Mouse (Mus musculus): ENCODE results near the gene Snai3. TPM values are rescaled to one million over a fixed set of nuclear protein-coding genes. Genes with fewer than 3 reads are reported as not detected.

Gene Snai3
- total RNA-seq, 2 experiments from 2014 or later, result not detected

GRCm38 (mm10) chr8:122432443-122433268 is 27.9 kb downstream of the Snai3 start, which contains the start of gene Cyba:
Cyba (minus strand) TSS chr8:122432930.
- no peak for DNase-seq (ENCODE audit: extremely low spot score in 1 of 2, low spot score in 1 of 2)

DNA sequence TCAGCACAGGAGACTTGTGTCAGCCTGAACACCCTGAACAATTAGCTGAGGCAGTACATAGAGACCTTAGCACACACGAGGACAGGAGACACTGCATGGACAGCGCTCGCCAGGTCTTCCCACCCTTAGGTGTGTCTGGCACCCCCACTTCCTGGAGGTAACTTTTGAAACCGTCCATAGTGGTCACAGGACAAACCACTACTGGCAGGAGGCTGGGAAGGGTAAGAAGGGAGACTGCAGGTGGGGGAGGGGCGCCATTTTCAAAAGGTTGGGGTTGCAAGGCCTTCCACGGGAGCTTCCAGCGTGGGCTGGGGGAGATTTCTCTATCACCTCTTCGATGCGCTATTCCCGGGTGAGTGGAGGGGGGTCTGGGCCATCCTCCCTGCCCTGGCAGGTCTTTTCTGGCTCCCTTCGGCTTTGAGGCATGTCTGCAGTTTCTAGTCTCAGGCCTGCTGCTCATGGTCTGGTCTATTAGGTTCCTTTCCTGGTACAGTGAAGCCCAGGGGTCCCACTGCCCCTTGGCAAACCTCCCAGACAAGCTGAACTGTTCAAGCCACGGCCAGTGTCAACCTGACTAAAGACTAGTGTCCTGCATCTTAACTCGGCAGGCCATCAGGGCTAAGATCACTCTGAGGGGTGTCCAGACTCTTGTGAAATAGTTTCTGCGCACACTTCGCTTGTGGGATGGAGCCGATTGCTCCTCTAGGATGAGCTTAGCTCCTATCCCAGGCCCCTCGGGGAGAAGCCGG is 28.7 kb downstream of the Snai3 start:
- no peak for DNase-seq (ENCODE audit: extremely low spot score in 1 of 2, low spot score in 1 of 2)

DNA sequence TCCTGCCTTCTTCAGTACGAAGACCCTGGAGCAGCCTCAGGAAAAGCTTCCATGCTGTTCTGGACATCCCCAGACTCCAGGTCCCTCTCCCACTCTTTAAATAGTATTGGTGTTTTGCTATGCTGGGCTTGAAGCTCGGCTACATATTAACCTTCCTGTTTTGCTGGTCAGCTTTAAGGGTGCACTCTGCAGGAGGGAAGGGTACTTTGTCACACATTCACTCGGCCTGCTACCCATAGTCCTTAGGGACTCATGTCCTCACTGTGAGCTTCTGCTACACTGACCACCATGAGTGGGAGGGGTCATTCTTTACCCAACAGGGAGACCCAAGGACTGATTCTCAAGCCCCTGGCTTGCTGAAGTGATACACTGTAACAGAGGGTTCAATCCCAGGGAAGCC is 29.9 kb downstream of the Snai3 start:
- no peak for DNase-seq (ENCODE audit: extremely low spot score in 1 of 2, low spot score in 1 of 2)

DNA sequence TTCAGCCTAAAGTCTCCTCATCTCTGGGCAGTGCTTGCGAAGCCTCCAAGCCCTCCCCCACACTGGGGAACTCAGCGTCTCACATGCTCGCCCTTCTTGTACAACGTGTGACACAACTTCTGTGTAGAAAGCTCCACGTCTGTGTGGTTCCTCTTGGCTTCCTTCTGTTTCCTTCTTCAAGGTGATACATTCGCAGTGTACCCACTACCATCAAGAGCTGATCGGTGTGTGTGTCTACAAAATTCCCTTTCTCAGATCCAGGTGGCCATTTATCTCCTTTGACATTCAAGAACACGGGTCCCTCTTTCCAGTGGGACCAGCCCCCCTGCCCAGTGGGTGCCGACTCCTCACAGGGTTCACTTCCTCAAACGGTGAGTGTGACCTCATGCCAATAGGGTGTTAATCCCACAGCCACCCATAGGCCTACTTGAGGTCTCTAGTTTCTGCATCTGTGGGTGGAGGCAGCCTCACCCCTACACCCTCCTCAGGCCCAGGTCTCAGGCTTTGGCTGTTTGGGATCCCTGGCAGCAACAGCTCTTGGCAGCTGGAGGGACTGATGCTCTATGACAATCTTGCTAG is 30.4 kb downstream of the Snai3 start:
- DNase-seq (ENCODE audit: extremely low spot score in 1 of 2, low spot score in 1 of 2), result no peak

DNA sequence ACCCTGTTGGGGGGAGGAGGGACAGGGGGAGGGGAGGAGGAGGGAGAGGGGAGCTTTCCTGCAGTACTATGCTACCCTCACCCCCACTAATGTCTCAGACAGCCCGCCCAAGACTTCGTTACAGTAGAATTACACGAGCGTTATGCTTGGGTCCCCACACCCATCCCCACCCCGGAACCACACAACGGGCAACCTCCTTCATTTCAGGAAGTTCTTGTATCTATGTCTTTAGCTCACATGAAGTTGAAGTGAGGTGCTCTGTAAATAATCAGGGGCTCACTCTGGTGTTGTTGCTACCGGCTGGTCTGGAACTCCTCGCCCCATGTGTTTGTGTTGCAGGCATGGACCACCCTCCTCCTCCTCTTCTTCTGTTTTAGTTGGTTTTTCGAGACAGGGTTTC is 32.4 kb downstream of the Snai3 start:
- DNase-seq (ENCODE audit: extremely low spot score in 1 of 2, low spot score in 1 of 2), result no peak

DNA sequence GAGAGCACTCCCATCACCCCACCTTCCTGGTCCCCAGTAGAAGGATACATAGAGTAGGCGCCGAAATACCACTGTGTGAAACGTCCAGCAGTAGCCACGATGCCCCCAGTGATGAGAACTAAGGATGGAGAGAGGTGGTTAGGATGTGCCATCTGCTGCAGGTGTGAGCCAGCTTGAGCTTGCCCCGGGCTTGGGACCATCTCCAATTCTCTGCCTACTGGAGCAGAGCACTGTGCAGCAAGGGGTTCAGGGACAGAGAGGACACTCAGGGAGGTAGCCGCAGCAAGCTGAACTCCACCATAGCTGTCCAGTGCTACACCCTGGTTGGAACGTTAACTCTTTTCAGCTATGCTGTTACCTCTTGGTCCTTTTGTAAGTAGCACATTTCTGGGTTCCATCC is 32.9 kb downstream of the Snai3 start:
- no peak for DNase-seq (ENCODE audit: extremely low spot score in 1 of 2, low spot score in 1 of 2)

DNA sequence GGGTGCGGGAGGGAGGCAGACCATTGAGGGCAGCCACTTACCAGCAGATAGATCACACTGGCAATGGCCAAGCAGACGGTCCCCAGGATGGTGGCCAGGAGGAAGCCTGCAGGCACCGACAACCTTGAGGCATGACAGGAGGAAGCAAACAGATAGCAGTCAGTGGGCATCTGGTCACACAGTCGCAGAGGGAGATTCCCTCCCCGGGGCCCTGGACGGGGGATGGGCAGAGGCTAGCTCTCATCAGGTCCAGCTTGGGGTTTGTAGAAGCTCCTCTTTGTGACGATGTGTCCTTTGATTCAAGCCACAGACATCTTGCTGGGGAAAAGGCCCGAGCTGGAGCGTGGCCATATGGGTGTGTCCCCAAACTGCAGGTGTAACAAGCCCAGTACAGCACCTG is 34.4 kb downstream of the Snai3 start:
- no peak for DNase-seq (ENCODE audit: extremely low spot score in 1 of 2, low spot score in 1 of 2)

DNA sequence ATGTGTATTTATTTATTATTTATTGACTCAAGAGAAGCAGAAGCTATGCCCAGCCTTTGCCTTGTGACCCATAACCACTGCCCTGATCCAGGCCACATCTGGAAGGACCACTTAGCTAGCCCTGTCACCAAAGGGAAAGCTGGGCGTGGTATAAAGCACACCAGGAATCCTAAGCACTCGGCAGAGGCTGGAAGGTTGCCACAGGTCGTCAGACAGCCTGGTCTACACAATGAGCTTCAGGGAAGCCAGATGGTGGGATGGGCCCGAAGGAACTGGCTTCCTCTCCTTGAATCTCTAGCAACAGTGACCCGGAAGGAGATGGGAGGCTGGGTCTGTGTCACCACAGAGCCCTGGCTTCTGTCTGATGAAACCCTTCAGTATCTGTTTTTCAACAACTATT is 36.9 kb downstream of the Snai3 start:
- no peak for DNase-seq (ENCODE audit: extremely low spot score in 1 of 2, low spot score in 1 of 2)

GRCm38 (mm10) chr8:122423217-122423616 is 37.3 kb downstream of the Snai3 start:
- DNase-seq (ENCODE audit: extremely low spot score in 1 of 2, low spot score in 1 of 2), result no peak

GRCm38 (mm10) chr8:122421376-122422070 is 39.0 kb downstream of the Snai3 start, which contains the start of gene Il17c:
Il17c (plus strand) TSS chr8:122422020.
- no peak for DNase-seq (ENCODE audit: extremely low spot score in 1 of 2, low spot score in 1 of 2)

- DNase-seq (ENCODE audit: extremely low spot score in 1 of 2, low spot score in 1 of 2), result peak in 1 of 2 experiments; percentile 20
Measured at GRCm38 (mm10) chr8:122419881-122420555, 40.5 kb downstream of the Snai3 start.

DNA sequence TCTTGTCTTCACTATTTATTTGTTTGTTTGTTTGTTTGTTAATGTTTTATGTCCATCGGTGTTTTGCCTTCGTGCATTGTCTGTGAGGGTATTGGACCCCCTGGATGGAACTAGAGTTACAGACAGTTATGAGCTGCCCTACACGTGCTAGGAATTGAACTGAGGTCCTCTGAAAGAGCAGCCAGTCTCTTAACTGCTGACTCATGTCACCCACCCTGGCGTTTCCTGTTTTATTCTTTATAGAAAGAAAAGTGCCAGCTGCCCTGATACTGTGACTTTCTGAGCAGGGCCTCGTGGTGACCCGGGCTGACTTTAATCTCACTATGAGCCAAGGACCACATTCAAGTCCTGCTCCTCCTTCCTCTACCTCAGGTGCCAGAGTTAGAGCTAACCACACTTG is 45.0 kb downstream of the Snai3 start:
- no peak for DNase-seq (ENCODE audit: extremely low spot score in 1 of 2, low spot score in 1 of 2)

DNA sequence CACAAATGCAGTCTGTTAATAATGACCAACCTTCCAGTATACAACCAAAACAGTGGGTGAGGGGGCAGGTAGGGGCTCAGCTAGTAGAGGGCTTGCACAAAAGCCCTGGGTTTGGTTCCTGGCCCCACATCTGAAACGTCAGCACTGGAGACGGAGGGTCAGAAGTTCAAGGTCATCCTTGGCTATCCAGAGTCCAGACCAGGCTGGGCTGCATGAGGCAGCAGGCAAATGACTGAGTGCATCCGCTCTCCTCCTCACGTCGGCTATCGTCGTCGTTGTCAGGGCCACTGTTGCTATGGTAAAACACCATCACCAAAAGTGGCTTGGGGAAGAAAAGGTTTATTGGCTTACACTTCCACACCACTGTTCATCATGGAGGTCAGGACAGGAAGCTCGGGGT is 46.2 kb downstream of the Snai3 start:
- DNase-seq (ENCODE audit: extremely low spot score in 1 of 2, low spot score in 1 of 2), result no peak

GRCm38 (mm10) chr8:122407678-122408077 is 52.9 kb downstream of the Snai3 start:
- no peak for DNase-seq (ENCODE audit: extremely low spot score in 1 of 2, low spot score in 1 of 2)

DNA sequence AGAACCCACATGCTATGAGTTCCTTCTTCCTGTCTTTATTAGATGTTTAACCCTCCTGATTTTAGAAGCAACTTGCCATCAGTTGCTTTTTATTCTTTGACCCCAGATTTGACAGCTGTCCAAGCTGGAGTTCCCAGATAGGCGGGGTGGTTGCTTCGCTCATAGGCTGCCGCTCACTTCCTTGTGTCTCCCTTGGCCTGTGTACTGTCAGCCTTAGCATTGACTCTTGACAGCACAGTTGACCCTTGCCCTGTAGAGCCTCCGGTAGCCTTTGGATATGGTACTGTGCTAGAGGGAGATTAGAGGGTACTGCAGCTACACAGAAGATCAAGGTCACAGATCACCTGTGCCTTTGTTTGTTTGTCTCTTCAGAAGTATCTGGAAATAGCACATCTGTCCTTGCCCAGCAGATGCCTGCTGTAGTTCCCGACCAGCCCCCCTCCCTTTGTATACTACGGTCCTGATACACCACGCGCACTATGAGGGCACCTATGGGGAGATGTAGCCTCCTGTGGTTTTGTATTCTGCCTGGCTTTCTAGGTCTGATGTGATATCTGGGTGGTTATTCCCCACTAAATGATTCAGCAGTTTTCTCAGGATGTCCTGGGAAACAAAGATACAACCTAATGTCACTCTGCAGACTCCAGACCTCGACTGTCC is 55.3 kb downstream of the Snai3 start:
- no peak for DNase-seq (ENCODE audit: extremely low spot score in 1 of 2, low spot score in 1 of 2)

Small RNA genes within 50 kb of the gene (microRNA-seq; reads per million reads assigned to microRNA genes)
- gene Gm24366, result 0 reads per million in 2 experiments

Other genes with a start within 250 kb of the Snai3 start
- 10 to 100 TPM; 37.8 to 43.4 TPM for gene Zfpm1, start 178.6 kb downstream of the Snai3 start, total RNA-seq (2021)
- gene Trhr2, start 100.0 kb downstream of the Snai3 start, total RNA-seq (2021), result under 1 TPM; 0.79 to 0.92 TPM
- 10 to 100 TPM; 32.8 to 38.5 TPM for gene Zc3h18, start 84.1 kb downstream of the Snai3 start, total RNA-seq (2021)
- gene Il17c, start 38.7 kb downstream of the Snai3 start, total RNA-seq (2021), result not detected
- 10 to 100 TPM in 1 of 2 experiments, 1 to 10 TPM in 1; 8.9 to 10.3 TPM for gene Cyba, start 27.8 kb downstream of the Snai3 start, total RNA-seq (2021)
- 10 to 100 TPM; 23.1 to 25.2 TPM for gene Mvd, start 17.3 kb downstream of the Snai3 start, total RNA-seq (2021)
- gene Rnf166, start 15.3 kb upstream of the Snai3 start, total RNA-seq (2021), result 10 to 100 TPM; 26.0 to 35.0 TPM
- gene Ctu2, start 15.4 kb upstream of the Snai3 start, total RNA-seq (2021), result 10 to 100 TPM; 22.1 to 22.2 TPM
- 1 to 10 TPM; 3.6 to 5.7 TPM for gene Piezo1, start 90.6 kb upstream of the Snai3 start, total RNA-seq (2021)
- 1 to 10 TPM; 1.1 to 1.6 TPM for gene Cdt1, start 107.3 kb upstream of the Snai3 start, total RNA-seq (2021)
- gene Aprt, start 116.2 kb upstream of the Snai3 start, total RNA-seq (2021), result 10 to 100 TPM; 62.5 to 69.6 TPM
- gene Galns, start 150.7 kb upstream of the Snai3 start, total RNA-seq (2021), result 10 to 100 TPM; 11.2 TPM
- gene Trappc2l, start 150.9 kb upstream of the Snai3 start, total RNA-seq (2021), result 10 to 100 TPM; 75.2 to 87.6 TPM
- under 1 TPM in 1 of 2 experiments, not detected in 1; 0.45 TPM for gene Pabpn1l, start 162.0 kb upstream of the Snai3 start, total RNA-seq (2021)
- gene Cbfa2t3, start 238.4 kb upstream of the Snai3 start, total RNA-seq (2021), result 10 to 100 TPM; 40.0 to 43.6 TPM

Data from layer of hippocampus, postnatal 25 days (tissue).